Mouse (Mus musculus): ENCODE data around the gene Eri3. TPM values are rescaled to one million over a fixed set of nuclear protein-coding genes. Genes with fewer than 3 reads are reported as not detected.

Eri3 gene
- total and polyA plus RNA-seq, 3 experiments = 60.3 to 142 (median 69.1) TPM

GRCm38 (mm10) chr4:117624660-117625059 is 74.5 kb downstream of the Eri3 start:
- DNase-seq = no peak

GRCm38 (mm10) chr4:117628464-117628863 is 78.3 kb downstream of the Eri3 start:
- DNase-seq = no peak

- DNase-seq = no peak
Measured at GRCm38 (mm10) chr4:117630053-117630670, 80.0 kb downstream of the Eri3 start.

- no peak for DNase-seq
Measured at GRCm38 (mm10) chr4:117633527-117633926, 83.4 kb downstream of the Eri3 start.

GRCm38 (mm10) chr4:117634642-117635041 is 84.5 kb downstream of the Eri3 start:
- no peak for DNase-seq

- no peak for DNase-seq
Measured at GRCm38 (mm10) chr4:117636152-117636551, 86.0 kb downstream of the Eri3 start.

GRCm38 (mm10) chr4:117636891-117637613 is 86.9 kb downstream of the Eri3 start:
- no peak for DNase-seq

- no peak for DNase-seq
Measured at GRCm38 (mm10) chr4:117640925-117641703, 90.9 kb downstream of the Eri3 start.

- DNase-seq = no peak
Measured at GRCm38 (mm10) chr4:117641804-117642203, 91.6 kb downstream of the Eri3 start.

- DNase-seq = no peak
Measured at GRCm38 (mm10) chr4:117645031-117645435, 94.9 kb downstream of the Eri3 start.

- DNase-seq = no peak
Measured at GRCm38 (mm10) chr4:117645859-117646258, 95.7 kb downstream of the Eri3 start.

GRCm38 (mm10) chr4:117646496-117646895 is 96.3 kb downstream of the Eri3 start:
- DNase-seq = no peak

- DNase-seq = no peak
Measured at GRCm38 (mm10) chr4:117646926-117647755, 97.0 kb downstream of the Eri3 start.

GRCm38 (mm10) chr4:117651626-117652101 is 101.5 kb downstream of the Eri3 start:
- peak; percentile 24 for DNase-seq

- DNase-seq = no peak
Measured at GRCm38 (mm10) chr4:117652727-117653126, 102.6 kb downstream of the Eri3 start.

- no peak for DNase-seq
Measured at GRCm38 (mm10) chr4:117654016-117654702, 104.0 kb downstream of the Eri3 start.

GRCm38 (mm10) chr4:117654703-117655499 is 104.7 kb downstream of the Eri3 start:
- no peak for DNase-seq

GRCm38 (mm10) chr4:117655500-117655863 is 105.3 kb downstream of the Eri3 start:
- DNase-seq = no peak

GRCm38 (mm10) chr4:117656961-117657360 is 106.8 kb downstream of the Eri3 start:
- DNase-seq = no peak

- DNase-seq = no peak
Measured at GRCm38 (mm10) chr4:117657646-117658045, 107.5 kb downstream of the Eri3 start.
